ENCODE assay signal across 20 mouse cellular contexts in genomic region chr6:115931639-115932038, GRCm38 (mm10). TPM values are rescaled to one million over a fixed set of nuclear protein-coding genes. Genes with fewer than 3 reads are reported as not detected.
DNase-seq lines count a peak whose midpoint lies in the region; ATAC-seq lines count a peak whose summit lies in the region.
"Had no signal": no experiment of that assay in that cellular context is flagged by ENCODE, and none has a peak within 500 bp of the region (broad histone marks: within the 10 kb centered on the region; RNA-seq: fewer than 3 reads in every experiment).

Gene Rho, plus strand, starts transcription at chr6:115931748.

- H3K4me3 ChIP-seq in heart, embryonic 10.5 days, result no peak within 1 kb of the TSS
- no peak within 1 kb of the TSS for H3K4me3 ChIP-seq in hindbrain, embryonic 12.5 days
- H3K4me3 ChIP-seq in hindbrain, embryonic 14.5 days (replicated peaks; ENCODE audit: low read length), result no peak within 1 kb of the TSS
- H3K4me3 ChIP-seq: embryonic facial prominence, embryonic 15.5 days; erythroblast, embryonic 14.5 days; forebrain, embryonic 12.5 days; hindbrain, embryonic 15.5 days had no signal

- peaks cover 66% of the 10 kb centered on the region for H3K4me1 ChIP-seq in heart, embryonic 10.5 days
- peaks cover 9% of the 10 kb centered on the region for H3K4me1 ChIP-seq in hindbrain, embryonic 12.5 days
- 0 out of 2 replicates have a peak, but pooled peaks cover 4% of the 10 kb centered on the region for H3K4me1 ChIP-seq in hindbrain, embryonic 14.5 days (replicated peaks; ENCODE audit: control insufficient read depth, insufficient read depth, low read length)

- H3K4me2 ChIP-seq in hindbrain, embryonic 12.5 days (replicated peaks), result no peak within 1 kb of the TSS
- no peak within 1 kb of the TSS for H3K4me2 ChIP-seq in hindbrain, embryonic 14.5 days (replicated peaks)
- H3K4me2 ChIP-seq: embryonic facial prominence, embryonic 15.5 days; forebrain, embryonic 12.5 days; hindbrain, embryonic 15.5 days had no signal

- ATAC-seq in hindbrain, embryonic 12.5 days (ENCODE audit: low FRiP score), result no peak
- ATAC-seq in hindbrain, embryonic 14.5 days (ENCODE audit: low FRiP score), result no peak
- ATAC-seq: activated CD4-positive, CD25-positive, alpha-beta regulatory T cell, adult 4 months; forebrain, postnatal 0 days; intestine, embryonic 16.5 days; Patski had no signal

- H3K27me3 ChIP-seq in heart, embryonic 10.5 days (ENCODE audit: insufficient read depth, poor library complexity, severe bottlenecking), result peaks cover 4% of the 10 kb centered on the region; the same call in 1 of the 2 replicates
- no peaks in the 10 kb centered on the region for H3K27me3 ChIP-seq in hindbrain, embryonic 12.5 days
- no peaks in the 10 kb centered on the region for H3K27me3 ChIP-seq in hindbrain, embryonic 14.5 days (ENCODE audit: control insufficient read depth, insufficient read depth, low read length)
- H3K27me3 ChIP-seq: embryonic facial prominence, embryonic 15.5 days; forebrain, embryonic 12.5 days; hindbrain, embryonic 15.5 days; Patski had no signal

- peak within 1 kb of the TSS; percentile 47 for H3K27ac ChIP-seq in heart, embryonic 10.5 days
- H3K27ac ChIP-seq in hindbrain, embryonic 12.5 days, result peak within 1 kb of the TSS; percentile 40; the same call in 1 of the 2 replicates
- H3K27ac ChIP-seq in hindbrain, embryonic 14.5 days, result no peak within 1 kb of the TSS
- H3K27ac ChIP-seq: embryonic facial prominence, embryonic 15.5 days; forebrain, embryonic 12.5 days; hindbrain, embryonic 15.5 days had no signal

- H3K9me3 ChIP-seq in heart, embryonic 10.5 days, result no peaks in the 10 kb centered on the region
- H3K9me3 ChIP-seq in hindbrain, embryonic 12.5 days (replicated peaks), result no peaks in the 10 kb centered on the region
- no peaks in the 10 kb centered on the region for H3K9me3 ChIP-seq in hindbrain, embryonic 14.5 days (ENCODE audit: control insufficient read depth, low read length)
- H3K9me3 ChIP-seq: embryonic facial prominence, embryonic 15.5 days; forebrain, embryonic 12.5 days; hindbrain, embryonic 15.5 days had no signal

- no peaks in the 10 kb centered on the region for H3K36me3 ChIP-seq in heart, embryonic 10.5 days
- H3K36me3 ChIP-seq in hindbrain, embryonic 12.5 days, result no peaks in the 10 kb centered on the region
- H3K36me3 ChIP-seq in hindbrain, embryonic 14.5 days (replicated peaks; ENCODE audit: control insufficient read depth, insufficient read depth), result no peaks in the 10 kb centered on the region
- H3K36me3 ChIP-seq: embryonic facial prominence, embryonic 15.5 days; forebrain, embryonic 12.5 days; hindbrain, embryonic 15.5 days had no signal

- H3K9ac ChIP-seq in hindbrain, embryonic 12.5 days, result no peak within 1 kb of the TSS
- H3K9ac ChIP-seq in hindbrain, embryonic 14.5 days, result no peak within 1 kb of the TSS
- H3K9ac ChIP-seq: embryonic facial prominence, embryonic 15.5 days; forebrain, embryonic 12.5 days; forebrain, postnatal 0 days; hindbrain, embryonic 15.5 days had no signal

- no peak for DNase-seq in heart, embryonic 10.5 days (ENCODE audit: low spot score)
- no peak for DNase-seq in heart, adult 9 months (ENCODE audit: low spot score in 2 of 2)
- no peak for DNase-seq in hindbrain, embryonic 14.5 days (ENCODE audit: low spot score)
- DNase-seq in retina, adult 2 months (ENCODE audit: low read depth, low spot score), result peak; percentile 96
- no peak for DNase-seq in retina, embryonic 14.5 days (ENCODE audit: low spot score)
- peak; percentile 44 for DNase-seq in retina, postnatal 1 day
- no peak for DNase-seq in cerebellum, postnatal 10 days
- DNase-seq: cerebellum, adult 11-12 months; cerebellum, adult 9-10 months; forebrain, postnatal 0 days; gastrocnemius, postnatal 14 days had no signal

- 83% methylated on average over 14 of the region's 14 CpGs for WGBS in heart, embryonic 10.5 days
- 84% methylated on average over 14 of the region's 14 CpGs for WGBS in hindbrain, embryonic 12.5 days
- 81% methylated on average over 11 of the region's 14 CpGs for WGBS in hindbrain, embryonic 14.5 days

RNA-seq across cellular contexts. Expression of gene Rho, which starts in this region (rescaled TPM):
- 0.28 TPM in 1 of 2 replicates, not detected in the other for polyA plus RNA-seq in heart, embryonic 10.5 days (2016; fragmentation: Nextera tagmentation; extraction: Ambion mirVana)
- polyA plus RNA-seq in hindbrain, embryonic 12.5 days (2016; fragmentation: Nextera tagmentation; extraction: Ambion mirVana), result 0.16 and 0.19 TPM in 2 replicates
- polyA plus RNA-seq in hindbrain, embryonic 14.5 days (2014; fragmentation: Nextera tagmentation; extraction: Ambion mirVana), result 0.08 and 0.53 TPM in 2 replicates
- polyA plus RNA-seq: activated CD4-positive, CD25-positive, alpha-beta regulatory T cell, adult 4 months; erythroblast, embryonic 14.5 days; forebrain, postnatal 0 days; heart, postnatal 0 days had no signal

Comparison
In these comparisons a context has a peak if more than half of its experiments do, and no peak if none do; other contexts are left out.
1. DNase-seq: peak in retina, adult 2 months (single experiment) and retina, postnatal 1 day (single experiment); none in heart, embryonic 10.5 days (single experiment), heart, adult 9 months (0 of 2), hindbrain, embryonic 14.5 days (single experiment), retina, embryonic 14.5 days (single experiment) and cerebellum, postnatal 10 days (0 of 2).